ENCODE assay signal across 8 mouse cellular contexts in genomic region chr5:72817523-72818091, GRCm38 (mm10). TPM values are rescaled to one million over a fixed set of nuclear protein-coding genes. Genes with fewer than 3 reads are reported as not detected.
DNase-seq lines count a peak whose midpoint lies in the region; ATAC-seq lines count a peak whose summit lies in the region.

No protein-coding gene starts in this region.

- WGBS in liver, embryonic 11.5 days: 21% methylated on average over 10 of the region's 10 CpGs
- 30% methylated on average over 10 of the region's 10 CpGs for WGBS in limb, embryonic 13.5 days
- WGBS in neural tube, embryonic 12.5 days: 30% methylated on average over 10 of the region's 10 CpGs

- H3K36me3 ChIP-seq in liver, embryonic 11.5 days (ENCODE audit: control insufficient read depth, insufficient read depth, low read length): no peaks in the 10 kb centered on the region
- H3K36me3 ChIP-seq in limb, embryonic 13.5 days: no peaks in the 10 kb centered on the region
- H3K36me3 ChIP-seq in neural tube, embryonic 12.5 days: no peaks in the 10 kb centered on the region

- peak; percentile 66; the same call in 1 of the 2 replicates for ATAC-seq in liver, embryonic 11.5 days (replicated peaks; ENCODE audit: low FRiP score)
- peak; percentile 71 for ATAC-seq in limb, embryonic 13.5 days (ENCODE audit: low FRiP score, low read depth)
- peak; percentile 80 for ATAC-seq in neural tube, embryonic 12.5 days (ENCODE audit: low FRiP score, low read depth)

- no peaks in the 10 kb centered on the region for H3K27me3 ChIP-seq in liver, embryonic 11.5 days (replicated peaks; ENCODE audit: control insufficient read depth, insufficient read depth, low read length)
- H3K27me3 ChIP-seq in limb, embryonic 13.5 days: no peaks in the 10 kb centered on the region
- no peaks in the 10 kb centered on the region for H3K27me3 ChIP-seq in neural tube, embryonic 12.5 days (replicated peaks)

- no peaks in the 10 kb centered on the region for H3K9me3 ChIP-seq in liver, embryonic 11.5 days (ENCODE audit: control insufficient read depth, low read length)
- H3K9me3 ChIP-seq in limb, embryonic 13.5 days: no peaks in the 10 kb centered on the region
- H3K9me3 ChIP-seq in neural tube, embryonic 12.5 days: no peaks in the 10 kb centered on the region

- no peak overlapping the region for H3K27ac ChIP-seq in liver, embryonic 11.5 days (ENCODE audit: low read depth, low read length)
- 0 out of 2 replicates have a peak overlapping the region, but pooled peaks have one; percentile 51 for H3K27ac ChIP-seq in brown adipose tissue, adult 24 weeks (replicated peaks; ENCODE audit: low read depth, low read length)
- peak overlapping the region; percentile 49; the same call in 1 of the 2 replicates for H3K27ac ChIP-seq in limb, embryonic 13.5 days
- no peak overlapping the region; the same call in 1 of the 2 replicates for H3K27ac ChIP-seq in neural tube, embryonic 12.5 days

- no peak overlapping the region for H3K9ac ChIP-seq in liver, embryonic 11.5 days (ENCODE audit: low read depth, low read length)
- H3K9ac ChIP-seq in limb, embryonic 13.5 days: no peak overlapping the region
- H3K9ac ChIP-seq in neural tube, embryonic 12.5 days: no peak overlapping the region

- DNase-seq in liver, embryonic 11.5 days (ENCODE audit: low spot score): no peak
- no peak for DNase-seq in liver
- DNase-seq in yolk sac, embryonic 10.5 days (ENCODE audit: low spot score): no peak
- no peak for DNase-seq in left cerebral cortex, postnatal 14 days (ENCODE audit: low spot score in 2 of 2)
- no peak for DNase-seq in ovary, postnatal 10 days (ENCODE audit: low spot score)

- intact Hi-C loops in left cerebral cortex, postnatal 14 days (cut with DNase I): no loop called here

- no peak overlapping the region for H3K4me3 ChIP-seq in liver, embryonic 11.5 days (ENCODE audit: low read depth, low read length)
- H3K4me3 ChIP-seq in brown adipose tissue, adult 24 weeks (ENCODE audit: insufficient read depth, low read depth, low read length): no peak overlapping the region; the same call in 1 of the 2 replicates
- no peak overlapping the region for H3K4me3 ChIP-seq in limb, embryonic 13.5 days
- no peak overlapping the region for H3K4me3 ChIP-seq in neural tube, embryonic 12.5 days

- peak overlapping the region; percentile 47 for H3K4me2 ChIP-seq in liver, embryonic 11.5 days
- peak overlapping the region; percentile 17 for H3K4me2 ChIP-seq in limb, embryonic 13.5 days (replicated peaks)
- H3K4me2 ChIP-seq in neural tube, embryonic 12.5 days (replicated peaks): peak overlapping the region; percentile 18; the same call in 1 of the 2 replicates

- peaks cover 7% of the 10 kb centered on the region; the same call in 1 of the 2 replicates for H3K4me1 ChIP-seq in liver, embryonic 11.5 days (replicated peaks; ENCODE audit: control insufficient read depth, insufficient read depth, low read length)
- H3K4me1 ChIP-seq in brown adipose tissue, adult 24 weeks (ENCODE audit: control insufficient read depth, insufficient read depth, insufficient read length, low read length): peaks cover 2% of the 10 kb centered on the region; the same call in 1 of the 2 replicates
- H3K4me1 ChIP-seq in limb, embryonic 13.5 days: peaks cover 17% of the 10 kb centered on the region
- H3K4me1 ChIP-seq in neural tube, embryonic 12.5 days: peaks cover 15% of the 10 kb centered on the region

RNA-seq across cellular contexts. Expression of gene Tec, which starts 50.7 kb away (rescaled TPM):
- polyA plus RNA-seq in liver, embryonic 11.5 days (2014; fragmentation: Nextera tagmentation; extraction: Ambion mirVana): 7.9 and 8.9 TPM in 2 replicates
- polyA plus RNA-seq in brown adipose tissue, adult 24 weeks (2012; ENCODE audit: insufficient read depth, insufficient read length, missing spikeins): 1.4 TPM in 2 replicates
- polyA plus RNA-seq in limb, embryonic 13.5 days (2015; fragmentation: Nextera tagmentation; extraction: Ambion mirVana): 5.2 and 5.5 TPM in 2 replicates
- polyA plus RNA-seq in neural tube, embryonic 12.5 days (2016; fragmentation: Nextera tagmentation; extraction: Ambion mirVana): 7.2 and 7.9 TPM in 2 replicates
- 1 to 10 TPM; 5.6 to 7.3 TPM for total RNA-seq in left cerebral cortex, postnatal 14 days (2021)

Comparison
In these comparisons a context has a peak if more than half of its experiments do, and no peak if none do; other contexts are left out.
1. H3K27ac ChIP-seq: peak in brown adipose tissue, adult 24 weeks (single experiment) and limb, embryonic 13.5 days (single experiment); none in liver, embryonic 11.5 days (single experiment) and neural tube, embryonic 12.5 days (single experiment).
2. Peak in every context shown above with its lines, with median percentiles within 50 percentile points of each other: ATAC-seq and H3K4me2 ChIP-seq.